Comparison of ENCODE assay signal across 7 mouse cellular contexts in the genomic region with DNA sequence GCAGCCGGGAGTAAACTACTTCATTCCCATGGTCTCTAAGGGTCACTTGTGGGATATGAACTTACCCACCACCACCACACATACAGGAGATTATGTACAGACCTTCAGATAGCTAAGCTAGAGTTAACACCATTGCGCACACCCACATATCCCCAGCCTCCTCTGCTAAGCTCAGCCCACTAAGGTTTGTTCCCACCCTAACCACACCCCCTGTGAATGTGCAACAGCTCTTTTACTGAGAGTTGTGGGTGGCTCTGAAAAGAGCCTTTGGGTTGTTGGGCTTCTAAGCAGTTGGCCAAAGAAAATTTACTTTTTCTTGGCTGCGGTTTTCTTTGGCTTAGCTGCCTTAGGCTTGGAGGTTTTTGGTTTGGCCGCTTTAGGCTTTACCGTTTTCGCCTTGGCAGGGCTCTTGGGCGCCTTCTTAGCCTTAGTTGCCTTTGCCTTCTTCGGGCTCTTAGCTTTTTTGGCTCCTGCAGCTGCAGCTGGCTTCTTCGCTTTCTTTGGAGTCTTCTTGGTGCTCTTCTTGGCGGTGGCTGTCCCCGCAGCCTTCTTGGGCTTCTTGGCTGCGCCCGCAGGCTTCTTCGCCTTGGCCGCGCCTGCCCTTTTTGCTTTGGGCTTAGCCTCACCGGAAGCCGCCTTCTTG. TPM values are rescaled to one million over a fixed set of nuclear protein-coding genes. Genes with fewer than 3 reads are reported as not detected.
A peak's percentile ranks its signal among the peaks of the same experiment; 100 is the strongest.
DNase-seq lines count a peak whose midpoint lies in the region; ATAC-seq lines count a peak whose summit lies in the region.

No protein-coding gene starts in this region.

- H3K27me3 ChIP-seq in intestine, embryonic 15.5 days (replicated peaks) = no peaks in the 10 kb centered on the region

- under 1% methylated on average over 18 of the region's 18 CpGs for WGBS in intestine, embryonic 15.5 days

- H3K9ac ChIP-seq in intestine, embryonic 15.5 days = peak overlapping the region; percentile 84

- peak; percentile 83 to 92 for DNase-seq in adrenal gland, adult (ENCODE audit: inconsistent age in 2 of 2, low spot score in 1 of 2)
- peak; percentile 64 for DNase-seq in gastrocnemius, postnatal 25 days
- DNase-seq in left cerebral cortex, postnatal 25 days (ENCODE audit: low spot score in 2 of 2) = peak; percentile 66 to 89
- peak; percentile 79 for DNase-seq in mesoderm, embryonic 11.5 days (ENCODE audit: low read depth, low spot score)
- peak; percentile 47 to 80 for DNase-seq in right cerebral cortex, postnatal 36 days (ENCODE audit: low spot score in 2 of 2)

- intact Hi-C loops in left cerebral cortex, postnatal 25 days (cut with DNase I) = loop anchor here (1.0 to 5.0 kb wide), 6 partner anchors 35 to 1904 kb away; a partner anchor contains a TSS

- no peaks in the 10 kb centered on the region for H3K9me3 ChIP-seq in intestine, embryonic 15.5 days

- H3K4me2 ChIP-seq in intestine, embryonic 15.5 days (replicated peaks) = peak overlapping the region; percentile 90

- H3K27ac ChIP-seq in intestine, embryonic 15.5 days = peak overlapping the region; percentile 97

- H3K36me3 ChIP-seq in intestine, embryonic 15.5 days = no peaks in the 10 kb centered on the region

- peak overlapping the region; percentile 61 for H3K4me3 ChIP-seq in intestine, embryonic 15.5 days (replicated peaks)

- 0 out of 2 replicates have a peak, but pooled peaks cover 2% of the 10 kb centered on the region for H3K4me1 ChIP-seq in intestine, embryonic 15.5 days (replicated peaks)

- peak; percentile 72 for ATAC-seq in common myeloid progenitor, adult 5-6 weeks (replicated peaks; ENCODE audit: low read depth, poor library complexity, severe bottlenecking)
- peak; percentile 89 for ATAC-seq in intestine, embryonic 15.5 days

RNA-seq across cellular contexts. Expression of a gene that starts 0.7 kb away (rescaled TPM):
- 314 and 326 TPM in 2 replicates for total RNA-seq in common myeloid progenitor, adult 5-6 weeks (2017)
- 10 to 100 TPM; 40.0 to 45.3 TPM for total RNA-seq in gastrocnemius, postnatal 25 days (2021)
- 17.6 and 21.2 TPM in 2 replicates for polyA plus RNA-seq in intestine, embryonic 15.5 days (2015; fragmentation: Nextera tagmentation; extraction: Ambion mirVana)
- total RNA-seq in left cerebral cortex, postnatal 25 days (2021) = 10 to 100 TPM; 53.2 to 67.9 TPM

RNA-seq across cellular contexts. Expression of a gene that starts 0.7 kb away (rescaled TPM):
- total RNA-seq in common myeloid progenitor, adult 5-6 weeks (2017) = 92.7 and 94.2 TPM in 2 replicates
- total RNA-seq in gastrocnemius, postnatal 25 days (2021) = 10 to 100 TPM; 18.0 to 18.2 TPM
- polyA plus RNA-seq in intestine, embryonic 15.5 days (2015; fragmentation: Nextera tagmentation; extraction: Ambion mirVana) = 1.6 and 2.0 TPM in 2 replicates
- 1 to 10 TPM; 7.4 to 7.7 TPM for total RNA-seq in left cerebral cortex, postnatal 25 days (2021)

RNA-seq across cellular contexts. Expression of a gene that starts 40.3 kb away (rescaled TPM):
- 1,514 and 1,667 TPM in 2 replicates for total RNA-seq in common myeloid progenitor, adult 5-6 weeks (2017)
- total RNA-seq in gastrocnemius, postnatal 25 days (2021) = 10 to 100 TPM; 35.7 to 38.0 TPM
- polyA plus RNA-seq in intestine, embryonic 15.5 days (2015; fragmentation: Nextera tagmentation; extraction: Ambion mirVana) = 98.7 and 101 TPM in 2 replicates
- 100 to 1,000 TPM; 121 to 160 TPM for total RNA-seq in left cerebral cortex, postnatal 25 days (2021)

RNA-seq across cellular contexts. Expression of a gene that starts 46.1 kb away (rescaled TPM):
- 98.2 and 137 TPM in 2 replicates for total RNA-seq in common myeloid progenitor, adult 5-6 weeks (2017)
- total RNA-seq in gastrocnemius, postnatal 25 days (2021) = 1 to 10 TPM; 3.4 to 3.8 TPM
- 5.2 and 6.2 TPM in 2 replicates for polyA plus RNA-seq in intestine, embryonic 15.5 days (2015; fragmentation: Nextera tagmentation; extraction: Ambion mirVana)
- total RNA-seq in left cerebral cortex, postnatal 25 days (2021) = 10 to 100 TPM in 1 of 2 experiments, 1 to 10 TPM in 1; 7.2 to 10.5 TPM

RNA-seq across cellular contexts. Expression of a gene that starts 47.5 kb away (rescaled TPM):
- total RNA-seq in common myeloid progenitor, adult 5-6 weeks (2017) = 127 and 293 TPM in 2 replicates
- 1 to 10 TPM; 1.5 to 5.5 TPM for total RNA-seq in gastrocnemius, postnatal 25 days (2021)
- polyA plus RNA-seq in intestine, embryonic 15.5 days (2015; fragmentation: Nextera tagmentation; extraction: Ambion mirVana) = 1.8 and 3.0 TPM in 2 replicates
- 1 to 10 TPM; 9.0 to 9.1 TPM for total RNA-seq in left cerebral cortex, postnatal 25 days (2021)

Comparison
In these comparisons a context has a peak if more than half of its experiments do, and no peak if none do; other contexts are left out.
1. Peak in every context shown above with its lines: DNase-seq, ATAC-seq, H3K4me3 ChIP-seq and H3K27ac ChIP-seq.